Mouse (Mus musculus) liver, postnatal 0 days (tissue): Measurements from ENCODE around the gene Rassf4.
"Not testable (repeated sequence)": the region's sequence is repeated elsewhere in the genome, so short reads cannot be mapped to it uniquely, and the experiment has no call there.

Experiments used
- CTCF ChIP-seq: sonication (generic); IDR thresholded peaks from 2 replicates; pipeline ENCODE4 v1.5.1; 2016; ENCODE audit warnings: antibody characterized with exemption, low read depth
- EP300 ChIP-seq: IDR thresholded peaks from 2 replicates; pipeline ENCODE4 v1.6.1; 2016; ENCODE audit warnings: antibody characterized with exemption, low read depth, mild to moderate bottlenecking

- TF ChIP-seq CTCF, EP300: not testable (repeated sequence)
Measured at GRCm38 (mm10) chr6:116600969-116601368, 72.8 kb downstream of the Rassf4 start.
